Mouse (Mus musculus) urinary bladder, postnatal 14 days (tissue): Measurements from ENCODE around the gene Sprr2h.

Experiments used
- DNase-seq: peaks from one replicate; pipeline ENCODE4 v3.0.0; 2021; ENCODE audit warnings: low spot score

The Sprr2h gene

DNA sequence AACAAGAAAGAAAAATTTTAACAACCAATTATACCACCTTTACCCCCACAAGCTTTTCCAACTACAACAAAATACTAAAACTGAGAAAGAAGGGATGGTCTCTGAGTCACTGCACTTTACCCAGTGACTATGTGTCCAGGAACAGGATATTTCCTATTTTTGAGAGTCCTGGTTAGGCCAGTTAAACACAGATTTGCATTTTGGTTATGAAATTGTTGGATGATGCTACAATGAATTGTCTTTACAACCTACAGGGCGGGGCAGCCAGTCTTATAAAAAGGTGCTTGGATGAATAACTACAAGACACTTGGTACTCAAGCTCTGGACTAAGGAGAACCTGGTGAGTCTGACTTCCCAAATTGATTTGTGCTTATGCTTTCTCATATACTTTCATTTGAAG, at the start of gene Sprr2h:
TSS of gene Sprr2h (plus strand) at position 301 of the 400 bp plus-strand sequence.
- DNase-seq = no peak

GRCm38 (mm10) chr3:92336278-92336677, 49.2 kb upstream of the Sprr2h start:
- DNase-seq = no peak

DNA sequence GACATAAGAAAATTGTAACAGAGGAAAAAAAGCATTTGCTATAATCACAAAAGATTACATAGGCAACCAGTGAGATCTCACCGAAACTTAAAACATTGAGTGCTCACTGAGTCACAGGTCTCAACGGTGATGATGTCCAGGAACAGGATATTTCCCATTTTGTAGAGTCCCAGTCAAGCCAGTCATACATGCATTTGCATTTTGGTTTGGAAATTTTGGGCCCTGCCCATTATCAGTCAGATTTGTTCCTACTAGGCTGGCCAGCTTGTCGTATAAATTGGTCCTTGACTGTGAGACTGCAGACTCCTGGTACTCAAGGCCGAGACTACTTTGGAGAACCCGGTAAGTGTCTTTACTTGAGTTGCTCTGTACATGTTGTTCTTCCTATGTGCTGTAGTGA, 46.6 kb upstream of the Sprr2h start, which contains the start of gene Sprr2d:
TSS of gene Sprr2d (plus strand) at position 301 of the 400 bp plus-strand sequence.
- no peak for DNase-seq

GRCm38 (mm10) chr3:92351843-92352242, 33.6 kb upstream of the Sprr2h start, which contains the start of gene Sprr2e:
Sprr2e (plus strand) TSS chr3:92352143.
- DNase-seq = no peak

DNA sequence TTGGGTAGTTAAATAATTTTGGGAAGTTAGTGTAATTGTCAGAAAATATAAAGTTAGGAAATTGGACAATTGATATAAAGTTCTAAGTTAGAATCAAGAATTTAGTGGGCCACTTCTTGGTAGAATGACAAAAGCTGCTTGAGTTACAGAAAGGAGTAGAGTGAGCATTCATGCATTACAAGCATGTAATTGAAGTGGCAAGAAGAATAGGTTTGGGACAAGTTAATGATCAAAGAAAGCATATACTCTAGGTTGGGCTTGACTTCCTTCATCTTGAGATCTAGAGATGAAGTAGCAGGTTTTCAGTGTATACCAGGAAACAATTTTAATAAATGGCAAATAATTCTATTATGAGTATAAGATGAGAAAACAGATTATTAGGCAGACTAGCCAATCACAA, 23.9 kb upstream of the Sprr2h start:
- DNase-seq = no peak

DNA sequence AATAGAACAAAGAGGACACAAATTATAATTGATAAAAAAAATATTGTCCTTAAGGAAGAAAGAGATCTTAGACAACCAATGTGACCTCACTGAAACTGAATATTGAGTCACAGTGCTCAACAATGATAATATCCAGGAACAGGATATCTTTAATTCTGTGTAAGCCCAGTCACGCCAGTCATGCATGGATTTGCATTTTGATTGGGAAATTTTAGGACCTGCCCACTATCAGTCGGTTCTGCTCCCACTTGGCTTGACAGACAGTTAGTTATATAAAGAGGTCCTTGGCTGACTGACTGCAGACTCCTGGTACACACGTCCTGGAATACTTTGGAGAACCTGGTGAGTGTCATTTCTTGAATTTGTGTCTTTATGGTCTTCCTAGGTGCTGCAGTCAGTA, 20.6 kb upstream of the Sprr2h start, which contains the start of gene Sprr2f:
TSS of gene Sprr2f (plus strand) at position 301 of the 400 bp plus-strand sequence.
- DNase-seq = no peak

DNA sequence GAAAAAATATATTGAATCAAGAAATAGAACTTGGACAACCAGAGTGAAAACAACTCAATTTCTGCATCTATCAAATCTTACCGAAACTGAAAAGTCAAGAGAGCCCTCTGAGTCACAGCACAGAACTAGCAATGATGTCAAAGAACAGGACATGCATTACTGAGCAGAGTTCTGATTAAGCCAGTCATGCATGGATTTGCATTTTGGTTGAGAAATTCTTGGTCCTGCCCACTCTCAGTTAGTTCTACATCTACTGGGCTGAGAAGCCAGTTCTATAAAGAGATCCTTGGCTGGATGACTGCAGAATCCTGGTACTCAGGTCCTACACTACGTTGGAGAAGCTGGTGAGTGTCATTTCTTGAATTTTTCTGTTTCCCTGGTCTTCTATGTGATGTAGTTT, 11.9 kb upstream of the Sprr2h start:
- no peak for DNase-seq

GRCm38 (mm10) chr3:92394301-92394700, 8.8 kb downstream of the Sprr2h start:
- no peak for DNase-seq

DNA sequence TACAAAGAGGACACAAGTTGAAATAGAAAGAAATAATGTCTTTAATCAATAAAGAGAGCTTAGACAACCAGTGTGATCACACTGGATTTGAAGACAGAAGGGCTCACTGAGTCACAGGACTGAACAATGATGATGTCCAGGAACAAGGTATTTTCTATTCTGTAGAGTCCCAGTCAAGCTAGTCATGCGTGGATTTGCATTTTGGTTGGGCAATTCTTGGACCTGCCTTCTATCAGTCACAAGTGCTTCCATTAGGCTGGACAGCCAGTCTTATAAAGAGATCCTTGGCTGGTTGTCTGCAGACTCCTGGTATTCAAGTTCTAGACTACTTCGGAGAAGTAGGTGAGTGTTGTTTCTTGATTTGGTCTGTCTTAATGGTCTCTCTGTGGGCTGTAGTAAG, 22.2 kb downstream of the Sprr2h start, which contains the start of gene Sprr2i:
TSS of gene Sprr2i (plus strand) at position 301 of the 400 bp plus-strand sequence.
- no peak for DNase-seq

DNA sequence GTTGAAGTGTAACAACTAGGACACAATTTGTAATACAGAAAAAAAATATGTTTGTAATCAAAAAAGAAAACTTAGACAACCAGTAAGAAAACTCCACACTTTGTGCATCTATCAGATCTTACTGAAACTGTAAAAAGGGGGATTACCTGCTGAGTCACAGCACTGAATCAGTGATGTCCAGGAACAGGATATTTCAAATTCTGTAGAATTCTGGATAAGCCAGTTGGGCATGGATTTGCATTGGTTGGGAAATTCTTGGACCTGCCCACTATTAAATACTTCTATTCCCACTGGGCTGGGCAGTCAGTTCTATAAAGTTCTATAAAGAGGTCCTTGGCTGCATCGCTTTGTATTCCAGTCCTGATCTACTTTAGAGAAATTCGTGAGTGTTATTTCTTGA, 32.3 kb downstream of the Sprr2h start, which contains the start of gene Sprr2j-ps:
TSS of gene Sprr2j-ps (plus strand) at position 301 of the 400 bp plus-strand sequence.
- no peak for DNase-seq

GRCm38 (mm10) chr3:92429323-92429722, 43.8 kb downstream of the Sprr2h start, which contains the start of gene Gm9774:
Gm9774 (minus strand) TSS chr3:92429423.
- no peak for DNase-seq

DNA sequence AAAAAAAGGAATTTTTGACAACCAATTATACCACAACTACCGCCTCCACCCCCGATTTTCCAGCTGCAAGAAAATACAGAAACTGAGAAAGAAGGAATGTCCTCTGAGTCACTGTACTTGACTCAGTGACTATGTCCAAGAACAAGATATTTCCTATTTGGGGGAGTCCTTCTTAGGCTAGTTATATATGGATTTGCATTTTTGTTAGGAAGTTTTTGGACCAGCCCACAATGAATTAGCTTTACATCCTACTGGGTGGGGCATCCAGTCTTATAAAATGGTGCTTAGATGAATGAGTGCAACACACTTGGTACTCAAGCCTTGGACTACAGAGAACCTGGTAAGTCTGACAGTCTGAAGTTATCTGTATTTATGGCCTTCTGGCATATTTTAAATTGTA, 46.8 kb downstream of the Sprr2h start, which contains the start of gene Sprr2k:
TSS of gene Sprr2k (plus strand) at position 301 of the 400 bp plus-strand sequence.
- no peak for DNase-seq
